In genomic region chr15:100628797-100629196, GRCm38 (mm10) we compare ENCODE assay signal across 18 mouse cellular contexts. TPM values are rescaled to one million over a fixed set of nuclear protein-coding genes. Genes with fewer than 3 reads are reported as not detected.
DNase-seq lines count a peak whose midpoint lies in the region; ATAC-seq lines count a peak whose summit lies in the region.
"Had no signal": no experiment of that assay in that cellular context is flagged by ENCODE, and none has a peak within 500 bp of the region (broad histone marks: within the 10 kb centered on the region; RNA-seq: fewer than 3 reads in every experiment).

No protein-coding gene starts in this region.

- DNase-seq in heart, postnatal 14 days, result no peak
- no peak for DNase-seq in kidney, postnatal 4 days
- peak; percentile 45 for DNase-seq in ES-CJ7 (ENCODE audit: low read depth, low spot score)
- no peak for DNase-seq in embryo, embryonic 11 days
- DNase-seq in spleen, adult 12 weeks (ENCODE audit: low spot score), result no peak
- DNase-seq: B cell, adult 2 months; cerebellum, postnatal 25 days; gastrocnemius, adult 2 months; retina, postnatal 1 day; spleen, adult 18-20 months had no signal

- 0 out of 2 replicates have a peak overlapping the region, but pooled peaks have one; percentile 35 for H3K27ac ChIP-seq in heart, embryonic 11.5 days (ENCODE audit: low read depth, low read length)
- H3K27ac ChIP-seq in kidney, embryonic 16.5 days (ENCODE audit: low read length), result peak overlapping the region; percentile 58; the same call in 1 of the 2 replicates
- H3K27ac ChIP-seq in lung, embryonic 16.5 days (ENCODE audit: low read length), result 0 out of 2 replicates have a peak overlapping the region, but pooled peaks have one; percentile 77
- H3K27ac ChIP-seq: forebrain, embryonic 15.5 days; liver, embryonic 15.5 days; neural tube, embryonic 15.5 days had no signal

- no peaks in the 10 kb centered on the region for H3K36me3 ChIP-seq in heart, embryonic 11.5 days (ENCODE audit: control insufficient read depth, insufficient read depth, low read length)
- no peaks in the 10 kb centered on the region for H3K36me3 ChIP-seq in kidney, embryonic 16.5 days (ENCODE audit: insufficient read depth, low read length)
- no peaks in the 10 kb centered on the region for H3K36me3 ChIP-seq in lung, embryonic 16.5 days (ENCODE audit: control insufficient read depth, insufficient read depth, low read length)
- H3K36me3 ChIP-seq: embryonic facial prominence, embryonic 15.5 days; forebrain, embryonic 15.5 days; liver, embryonic 15.5 days; midbrain, embryonic 10.5 days; neural tube, embryonic 15.5 days had no signal

- no peaks in the 10 kb centered on the region for H3K9me3 ChIP-seq in heart, embryonic 11.5 days (replicated peaks; ENCODE audit: control insufficient read depth, low read length)
- H3K9me3 ChIP-seq in kidney, embryonic 16.5 days (ENCODE audit: low read length), result no peaks in the 10 kb centered on the region
- H3K9me3 ChIP-seq in lung, embryonic 16.5 days (ENCODE audit: control insufficient read depth, low read length), result no peaks in the 10 kb centered on the region
- H3K9me3 ChIP-seq: embryonic facial prominence, embryonic 15.5 days; forebrain, embryonic 15.5 days; liver, embryonic 15.5 days; midbrain, embryonic 10.5 days; neural tube, embryonic 15.5 days had no signal

- no peak overlapping the region for H3K4me3 ChIP-seq in heart, embryonic 11.5 days (ENCODE audit: low read depth, low read length)
- no peak overlapping the region for H3K4me3 ChIP-seq in kidney, embryonic 16.5 days (ENCODE audit: low read length)
- H3K4me3 ChIP-seq in lung, embryonic 16.5 days (ENCODE audit: low read length), result no peak overlapping the region
- H3K4me3 ChIP-seq: embryonic facial prominence, embryonic 15.5 days; forebrain, embryonic 15.5 days; gastrocnemius, adult 2 months; liver, embryonic 15.5 days; neural tube, embryonic 15.5 days had no signal

- H3K4me1 ChIP-seq in heart, embryonic 11.5 days (ENCODE audit: control insufficient read depth, insufficient read depth, low read length), result peaks cover 7% of the 10 kb centered on the region
- peaks cover 39% of the 10 kb centered on the region for H3K4me1 ChIP-seq in kidney, embryonic 16.5 days (ENCODE audit: insufficient read depth, low read length)
- H3K4me1 ChIP-seq in lung, embryonic 16.5 days (replicated peaks; ENCODE audit: control insufficient read depth, insufficient read depth, low read length), result peaks cover 12% of the 10 kb centered on the region
- H3K4me1 ChIP-seq: forebrain, embryonic 15.5 days had no signal

- H3K27me3 ChIP-seq in heart, embryonic 11.5 days (ENCODE audit: control insufficient read depth, insufficient read depth, low read length), result no peaks in the 10 kb centered on the region
- H3K27me3 ChIP-seq in kidney, embryonic 16.5 days (ENCODE audit: insufficient read depth, low read length), result no peaks in the 10 kb centered on the region
- no peaks in the 10 kb centered on the region; the same call in 1 of the 2 replicates for H3K27me3 ChIP-seq in lung, embryonic 16.5 days (ENCODE audit: control insufficient read depth, insufficient read depth, low read depth, low read length)

- no peak overlapping the region for H3K4me2 ChIP-seq in heart, embryonic 11.5 days
- no peak overlapping the region for H3K4me2 ChIP-seq in kidney, embryonic 16.5 days (replicated peaks; ENCODE audit: low read depth, low read length)
- H3K4me2 ChIP-seq in lung, embryonic 16.5 days (ENCODE audit: low read depth, low read length), result no peak overlapping the region
- H3K4me2 ChIP-seq: embryonic facial prominence, embryonic 15.5 days; forebrain, embryonic 15.5 days; liver, embryonic 15.5 days; neural tube, embryonic 15.5 days had no signal

- intact Hi-C loops in heart, postnatal 14 days (cut with DNase I), result no loop called here

- no peak for ATAC-seq in heart, embryonic 11.5 days (replicated peaks; ENCODE audit: insufficient number of reproducible peaks, low FRiP score, low TSS enrichment)
- no peak for ATAC-seq in kidney, embryonic 16.5 days (ENCODE audit: low FRiP score, low TSS enrichment)
- ATAC-seq in lung, embryonic 16.5 days (ENCODE audit: low read depth), result peak; percentile 41; the same call in 1 of the 2 replicates
- ATAC-seq: forebrain, embryonic 15.5 days had no signal

- H3K9ac ChIP-seq in heart, embryonic 11.5 days (ENCODE audit: low read depth, low read length), result no peak overlapping the region
- no peak overlapping the region for H3K9ac ChIP-seq in kidney, embryonic 16.5 days (replicated peaks; ENCODE audit: low read length)
- no peak overlapping the region for H3K9ac ChIP-seq in lung, embryonic 16.5 days (ENCODE audit: low read length)
- H3K9ac ChIP-seq: embryonic facial prominence, embryonic 15.5 days; forebrain, embryonic 15.5 days; liver, embryonic 15.5 days; neural tube, embryonic 15.5 days had no signal

- WGBS in heart, embryonic 11.5 days (ENCODE audit: insufficient replicate concordance), result 45% methylated on average over 7 of the region's 7 CpGs
- WGBS in kidney, embryonic 16.5 days, result 55% methylated on average over 7 of the region's 7 CpGs
- WGBS in lung, embryonic 16.5 days, result 37% methylated on average over 6 of the region's 7 CpGs

RNA-seq across cellular contexts. Expression of gene Smagp, which starts 7.9 kb away (rescaled TPM):
- 12.2 and 15.3 TPM in 2 replicates for polyA plus RNA-seq in heart, embryonic 11.5 days (2014; fragmentation: Nextera tagmentation; extraction: Ambion mirVana)
- 10 to 100 TPM; 14.8 to 17.1 TPM for total RNA-seq in heart, postnatal 14 days (2021)
- polyA plus RNA-seq in kidney, embryonic 16.5 days (2015; fragmentation: Nextera tagmentation; extraction: Ambion mirVana), result 41.6 and 45.4 TPM in 2 replicates
- polyA plus RNA-seq in lung, embryonic 16.5 days (2015; fragmentation: Nextera tagmentation; extraction: Ambion mirVana), result 20.5 and 22.1 TPM in 2 replicates

RNA-seq across cellular contexts. Expression of gene Dazap2, which starts 13.6 kb away (rescaled TPM):
- 219 and 233 TPM in 2 replicates for polyA plus RNA-seq in heart, embryonic 11.5 days (2014; fragmentation: Nextera tagmentation; extraction: Ambion mirVana)
- total RNA-seq in heart, postnatal 14 days (2021), result 100 to 1,000 TPM; 146 to 158 TPM
- polyA plus RNA-seq in kidney, embryonic 16.5 days (2015; fragmentation: Nextera tagmentation; extraction: Ambion mirVana), result 262 and 290 TPM in 2 replicates
- 248 and 262 TPM in 2 replicates for polyA plus RNA-seq in lung, embryonic 16.5 days (2015; fragmentation: Nextera tagmentation; extraction: Ambion mirVana)

RNA-seq across cellular contexts. Expression of gene Pou6f1, which starts 29.0 kb away (rescaled TPM):
- polyA plus RNA-seq in heart, embryonic 11.5 days (2014; fragmentation: Nextera tagmentation; extraction: Ambion mirVana), result 2.3 and 3.1 TPM in 2 replicates
- total RNA-seq in heart, postnatal 14 days (2021), result 10 to 100 TPM; 13.2 to 14.6 TPM
- polyA plus RNA-seq in kidney, embryonic 16.5 days (2015; fragmentation: Nextera tagmentation; extraction: Ambion mirVana), result 10.1 and 10.2 TPM in 2 replicates
- polyA plus RNA-seq in lung, embryonic 16.5 days (2015; fragmentation: Nextera tagmentation; extraction: Ambion mirVana), result 4.0 and 5.2 TPM in 2 replicates

RNA-seq across cellular contexts. Expression of gene Bin2, which starts 40.6 kb away (rescaled TPM):
- 6.3 and 6.6 TPM in 2 replicates for polyA plus RNA-seq in heart, embryonic 11.5 days (2014; fragmentation: Nextera tagmentation; extraction: Ambion mirVana)
- 1 to 10 TPM; 1.8 to 3.9 TPM for total RNA-seq in heart, postnatal 14 days (2021)
- 2.1 and 3.0 TPM in 2 replicates for polyA plus RNA-seq in kidney, embryonic 16.5 days (2015; fragmentation: Nextera tagmentation; extraction: Ambion mirVana)
- polyA plus RNA-seq in lung, embryonic 16.5 days (2015; fragmentation: Nextera tagmentation; extraction: Ambion mirVana), result 4.6 and 6.3 TPM in 2 replicates

RNA-seq across cellular contexts. Expression of gene Cela1, which starts 58.9 kb away (rescaled TPM):
- polyA plus RNA-seq in heart, embryonic 11.5 days (2014; fragmentation: Nextera tagmentation; extraction: Ambion mirVana), result 1.6 and 2.2 TPM in 2 replicates
- 1 to 10 TPM in 1 of 2 experiments, under 1 TPM in 1; 0.51 to 1.1 TPM for total RNA-seq in heart, postnatal 14 days (2021)
- 27.1 and 41.9 TPM in 2 replicates for polyA plus RNA-seq in kidney, embryonic 16.5 days (2015; fragmentation: Nextera tagmentation; extraction: Ambion mirVana)
- polyA plus RNA-seq in lung, embryonic 16.5 days (2015; fragmentation: Nextera tagmentation; extraction: Ambion mirVana), result 4.2 and 9.6 TPM in 2 replicates
- total RNA-seq: gastrocnemius, adult 2 months had no signal
